Mouse (Mus musculus): ENCODE data around the gene Lingo4.

GRCm38 (mm10) chr3:94405561-94405960, 7.2 kb downstream of the Lingo4 start:
- TF ChIP-seq EP300 (IDR thresholded peaks at IDR 0.05; ENCODE audit: insufficient read depth, low read depth, low read length): no peak
- TF ChIP-seq POLR2A (IDR thresholded peaks at IDR 0.05; ENCODE audit: insufficient read depth, low read depth, low read length): no peak
- no peak for TF ChIP-seq CTCF (IDR thresholded peaks at IDR 0.05)
